Mouse (Mus musculus) neural tube, embryonic 13.5 days (tissue): ENCODE data around the gene Saa4. TPM values are rescaled to one million over a fixed set of nuclear protein-coding genes. Genes with fewer than 3 reads are reported as not detected.
A peak's percentile ranks its signal among the peaks of the same experiment; 100 is the strongest.
"Not testable (repeated sequence)": the region's sequence is repeated elsewhere in the genome, so short reads cannot be mapped to it uniquely, and the experiment has no call there.

Experiments
- ATAC-seq: fragments of 200-750 bp; cut with Nextera tagmentation; 2 replicates; pipeline ENCODE4 v1.8.0; 2017; ENCODE audit warnings: low read depth, mild to moderate bottlenecking, moderate TSS enrichment, moderate library complexity
- H3K27ac ChIP-seq: fragments of 300-500 bp; sonication (generic); replicated peaks from 2 replicates; pipeline ENCODE4 v1.5.1; 2015; ENCODE audit warnings: moderate library complexity, mild to moderate bottlenecking, inconsistent platforms
- H3K27me3 ChIP-seq: fragments of 300-500 bp; sonication (generic); 2 replicates; pipeline ENCODE4 v1.6.1; 2015; ENCODE audit warnings: mild to moderate bottlenecking, inconsistent platforms
- H3K36me3 ChIP-seq: fragments of 300-500 bp; sonication (generic); 2 replicates; pipeline ENCODE4 v1.6.1; 2015; ENCODE audit warnings: mild to moderate bottlenecking, inconsistent platforms
- H3K4me1 ChIP-seq: fragments of 300-500 bp; sonication (generic); replicated peaks from 2 replicates; pipeline ENCODE4 v1.6.1; 2015; ENCODE audit warnings: inconsistent platforms
- H3K4me2 ChIP-seq: fragments of 300-500 bp; sonication (generic); 2 replicates; pipeline ENCODE4 v1.6.1; 2015; ENCODE audit warnings: inconsistent platforms, mild to moderate bottlenecking, moderate library complexity
- H3K4me3 ChIP-seq: fragments of 300-500 bp; sonication (generic); 2 replicates; pipeline ENCODE4 v1.5.1; 2015; ENCODE audit warnings: mild to moderate bottlenecking, inconsistent platforms
- H3K9ac ChIP-seq: fragments of 300-500 bp; sonication (generic); 2 replicates; pipeline ENCODE4 v1.6.1; 2015; ENCODE audit warnings: moderate library complexity, mild to moderate bottlenecking, inconsistent platforms
- H3K9me3 ChIP-seq: fragments of 300-500 bp; sonication (generic); 2 replicates; pipeline ENCODE4 v1.6.1; 2016; ENCODE audit warnings: inconsistent platforms
- WGBS: fragments of 180-500 bp; shearing (Covaris S2); methylation state at CpG from one replicate; pipeline ENCODE4 v1.1.7; 2015; 5-methylcytosine and 5-hydroxymethylcytosine counted together
- polyA plus RNA-seq: library from polyadenylated mRNA; unstranded; fragments of >200 nt; fragmentation: Nextera tagmentation; extraction: Ambion mirVana; gene quantifications from 2 replicates; pipeline ENCODE4 v1.2.1, GENCODE M21; 2015

The Saa4 gene
- polyA plus RNA-seq, 1 experiment from 2014 or later: not detected

DNA sequence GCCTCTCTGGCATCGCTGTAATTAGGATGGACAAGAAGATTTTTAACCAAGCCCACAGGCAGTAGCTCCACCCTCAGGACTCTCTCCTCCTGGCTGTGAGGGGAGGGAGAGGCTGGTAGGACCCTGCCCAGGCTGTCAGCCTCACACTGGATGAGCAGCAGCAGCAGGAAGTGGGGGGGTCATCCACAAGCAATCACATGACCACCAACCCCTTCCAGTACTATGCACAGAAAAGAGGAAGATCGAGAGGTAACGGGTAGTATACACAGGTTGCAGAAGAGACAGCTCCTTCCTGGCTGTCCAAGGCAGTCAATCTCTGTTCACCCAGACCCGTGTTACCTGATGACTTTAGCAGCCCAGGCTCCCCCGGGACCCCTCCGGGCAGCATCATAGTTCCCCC lies 20.2 kb downstream of the Saa4 start:
- no peaks in the 10 kb centered on the region for H3K27me3 ChIP-seq
- H3K27ac ChIP-seq: no peak overlapping the region
- peaks cover 8% of the 10 kb centered on the region; the same call in 1 of the 2 replicates for H3K36me3 ChIP-seq
- no peak for ATAC-seq
- 77% methylated on average over 6 of the region's 6 CpGs for whole genome bisulfite sequencing
- H3K4me3 ChIP-seq: no peak overlapping the region
- H3K9ac ChIP-seq: no peak overlapping the region
- H3K4me1 ChIP-seq: peaks cover 9% of the 10 kb centered on the region
- no peaks in the 10 kb centered on the region for H3K9me3 ChIP-seq
- no peak overlapping the region for H3K4me2 ChIP-seq

DNA sequence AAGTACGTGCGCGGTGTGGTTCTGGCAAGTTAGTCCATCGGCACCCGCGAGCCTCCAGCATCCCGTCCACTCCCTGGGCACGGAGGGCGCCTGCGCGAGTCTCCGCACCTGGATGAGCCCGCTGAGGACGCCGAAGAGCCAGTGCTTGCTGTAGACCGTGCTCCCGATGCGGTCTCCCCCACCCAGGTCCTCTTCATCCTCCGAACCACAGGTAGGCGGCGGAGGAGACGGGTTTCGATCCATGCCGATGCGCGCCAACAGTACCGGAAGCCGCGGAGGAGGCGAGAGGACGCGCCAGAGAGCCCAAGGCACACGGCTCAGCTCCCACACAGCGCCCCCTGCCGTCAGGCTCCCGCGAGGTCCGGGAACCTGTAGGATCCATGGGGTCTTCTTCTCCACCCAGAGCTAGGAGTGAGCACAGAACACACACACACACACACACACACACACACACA lies 22.0 kb downstream of the Saa4 start, which contains the start of gene Saal1:
Saal1 (minus strand) TSS at position 291 of the 455 bp plus-strand sequence.
- peak within 1 kb of the TSS; percentile 84 for H3K27ac ChIP-seq
- 0% methylated on average over 35 of the region's 38 CpGs for WGBS
- peak within 1 kb of the TSS; percentile 59 for H3K4me2 ChIP-seq
- ATAC-seq: peak; percentile 97
- H3K27me3 ChIP-seq: no peaks in the 10 kb centered on the region
- H3K9ac ChIP-seq: peak within 1 kb of the TSS; percentile 91
- peaks cover 26% of the 10 kb centered on the region for H3K36me3 ChIP-seq
- H3K4me3 ChIP-seq: peak within 1 kb of the TSS; percentile 79
- H3K9me3 ChIP-seq: no peaks in the 10 kb centered on the region
- peaks cover 9% of the 10 kb centered on the region for H3K4me1 ChIP-seq

- no peak for ATAC-seq
- 96% methylated on average over 6 of the region's 6 CpGs for WGBS
- H3K36me3 ChIP-seq: peaks cover 92% of the 10 kb centered on the region
Measured at GRCm38 (mm10) chr7:46700521-46701025, 31.8 kb downstream of the Saa4 start.

DNA sequence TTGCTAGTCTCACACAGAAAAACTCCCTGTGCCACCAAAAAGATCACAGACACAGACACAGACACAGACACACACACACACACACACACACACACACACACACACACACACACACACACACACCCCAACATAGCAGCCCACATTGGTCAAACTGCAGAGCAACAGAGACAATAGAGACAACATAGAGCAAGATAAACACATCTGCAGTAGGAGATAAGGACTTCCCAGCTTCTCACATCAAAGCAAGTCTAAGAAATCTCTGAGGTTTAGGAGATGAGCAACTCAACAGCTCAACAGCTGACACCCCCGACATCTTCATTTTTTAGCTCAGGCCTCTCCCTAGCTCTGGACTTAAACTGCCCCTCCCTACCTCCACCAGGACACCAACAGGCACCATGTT lies 35.6 kb downstream of the Saa4 start:
- no peak for ATAC-seq
- Histone ChIP-seq H3K4me2 (no peak overlapping the region), H3K27ac (no peak overlapping the region), H3K4me3 (no peak overlapping the region), H3K27me3 (no peaks in the 10 kb centered on the region), H3K4me1 (no peaks in the 10 kb centered on the region), H3K36me3 (peaks cover 74% of the 10 kb centered on the region), H3K9ac (no peak overlapping the region), H3K9me3 (no peaks in the 10 kb centered on the region)
- WGBS: 85% methylated on average over 1 of the region's 1 CpGs

More at GRCm38 (mm10) chr7:46700521-46701025, 31.8 kb downstream of the Saa4 start:
- Histone ChIP-seq H3K4me1 (no peaks in the 10 kb centered on the region), H3K4me3 (no peak overlapping the region), H3K27ac (no peak overlapping the region), H3K9me3 (no peaks in the 10 kb centered on the region), H3K9ac (no peak overlapping the region), H3K27me3 (no peaks in the 10 kb centered on the region), H3K4me2 (no peak overlapping the region)

- Histone ChIP-seq H3K4me3 (no peak overlapping the region), H3K9ac (no peak overlapping the region), H3K9me3 (no peaks in the 10 kb centered on the region), H3K36me3 (peaks cover 41% of the 10 kb centered on the region), H3K27me3 (no peaks in the 10 kb centered on the region), H3K4me2 (no peak overlapping the region), H3K27ac (no peak overlapping the region), H3K4me1 (no peaks in the 10 kb centered on the region)
- 90% methylated on average over 5 of the region's 5 CpGs for WGBS
- ATAC-seq: no peak
Measured at GRCm38 (mm10) chr7:46686827-46687226, 45.6 kb downstream of the Saa4 start.

DNA sequence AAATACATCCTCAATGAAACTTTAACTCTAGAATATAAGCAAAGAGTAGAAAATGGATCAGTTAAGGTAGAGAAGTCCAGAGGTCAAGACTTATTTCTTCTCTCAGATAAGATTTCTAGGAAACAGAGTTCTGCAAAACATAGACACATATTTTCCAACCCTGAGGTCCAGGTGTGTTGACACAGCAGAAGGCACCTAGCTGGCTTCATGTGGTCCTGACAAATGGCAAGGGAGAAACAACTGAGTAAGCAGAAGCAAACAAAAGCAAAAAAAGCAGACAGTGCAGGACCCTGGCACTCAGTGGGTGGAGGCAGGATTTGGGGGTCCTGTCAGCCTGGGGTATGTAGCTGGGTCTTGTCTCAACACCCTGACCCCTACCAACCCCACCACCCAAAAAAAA lies 51.7 kb downstream of the Saa4 start:
- no peak overlapping the region for H3K9ac ChIP-seq
- H3K9me3 ChIP-seq: no peaks in the 10 kb centered on the region
- H3K27me3 ChIP-seq: no peaks in the 10 kb centered on the region
- ATAC-seq: no peak
- no peak overlapping the region for H3K4me3 ChIP-seq
- no peak overlapping the region for H3K27ac ChIP-seq
- H3K36me3 ChIP-seq: no peaks in the 10 kb centered on the region
- H3K4me2 ChIP-seq: no peak overlapping the region
- H3K4me1 ChIP-seq: 0 out of 2 replicates have a peak, but pooled peaks cover 10% of the 10 kb centered on the region

- 84% methylated on average over 7 of the region's 7 CpGs for WGBS
- not testable (repeated sequence) for H3K9me3 ChIP-seq
Measured at GRCm38 (mm10) chr7:46679044-46679443, 53.4 kb downstream of the Saa4 start.

GRCm38 (mm10) chr7:46678417-46678816 lies 54.0 kb downstream of the Saa4 start:
- Histone ChIP-seq H3K4me1 (0 out of 2 replicates have a peak, but pooled peaks cover 10% of the 10 kb centered on the region), H3K9me3 (no peaks in the 10 kb centered on the region), H3K27me3 (no peaks in the 10 kb centered on the region), H3K9ac (no peak overlapping the region), H3K4me2 (no peak overlapping the region), H3K4me3 (no peak overlapping the region), H3K36me3 (no peaks in the 10 kb centered on the region), H3K27ac (no peak overlapping the region)
- no peak for ATAC-seq
- 95% methylated on average over 3 of the region's 3 CpGs for WGBS

More at GRCm38 (mm10) chr7:46679044-46679443, 53.4 kb downstream of the Saa4 start:
- not testable (repeated sequence) for H3K9ac ChIP-seq, H3K27ac ChIP-seq, H3K4me3 ChIP-seq, ATAC-seq, H3K36me3 ChIP-seq, H3K27me3 ChIP-seq, H3K4me2 ChIP-seq
- H3K4me1 ChIP-seq: 0 out of 2 replicates have a peak, but pooled peaks cover 10% of the 10 kb centered on the region

Other genes with a start within 250 kb of the Saa4 start
- gene Sergef, start 92.8 kb downstream of the Saa4 start, polyA plus RNA-seq: 30.7 and 34.0 TPM in 2 replicates
- 0.60 and 0.83 TPM in 2 replicates for gene Tph1, start 60.1 kb downstream of the Saa4 start, polyA plus RNA-seq
- 14.8 and 15.2 TPM in 2 replicates for gene Saal1, start 21.9 kb downstream of the Saa4 start, polyA plus RNA-seq
- 0.21 and 1.3 TPM in 2 replicates for gene Saa3, start 16.9 kb downstream of the Saa4 start, polyA plus RNA-seq
- 0.24 and 0.55 TPM in 2 replicates for gene Saa1, start 10.4 kb upstream of the Saa4 start, polyA plus RNA-seq
- gene Saa2, start 19.2 kb upstream of the Saa4 start, polyA plus RNA-seq: 1.1 TPM in 1 of 2 replicates, not detected in the other
- 16.4 TPM in 2 replicates for gene Hps5, start 63.5 kb upstream of the Saa4 start, polyA plus RNA-seq
- gene Gtf2h1, start 63.5 kb upstream of the Saa4 start, polyA plus RNA-seq: 38.2 and 44.4 TPM in 2 replicates
- gene Ldha, start 108.9 kb upstream of the Saa4 start, polyA plus RNA-seq: 497 and 572 TPM in 2 replicates
- gene Ldhc, start 128.6 kb upstream of the Saa4 start, polyA plus RNA-seq: 0.80 TPM in 1 of 2 replicates, not detected in the other
- gene Tsg101, start 187.4 kb upstream of the Saa4 start, polyA plus RNA-seq: 373 and 384 TPM in 2 replicates
- gene Uevld, start 225.9 kb upstream of the Saa4 start, polyA plus RNA-seq: 5.5 and 7.4 TPM in 2 replicates